Mouse (Mus musculus) hindbrain, postnatal 0 days (tissue): Measurements from ENCODE around the gene Ccin. TPM values are rescaled to one million over a fixed set of nuclear protein-coding genes. Genes with fewer than 3 reads are reported as not detected.

Source experiments
- ATAC-seq: fragments of 200-750 bp; cut with Nextera tagmentation; 2 replicates; pipeline ENCODE4 v1.8.0; 2017; ENCODE audit warnings: mild to moderate bottlenecking, moderate TSS enrichment, moderate library complexity
- DNase-seq: peaks from one replicate; pipeline ENCODE4 v3.0.0-alpha.2; 2015; ENCODE audit warnings: low spot score
- H3K27ac ChIP-seq: fragments of 300-500 bp; sonication (generic); 2 replicates; pipeline ENCODE4 v1.5.1; 2014; ENCODE audit warnings: mild to moderate bottlenecking
- H3K27me3 ChIP-seq: fragments of 300-500 bp; sonication (generic); 2 replicates; pipeline ENCODE4 v1.6.1; 2014; ENCODE audit warnings: low read length, mixed read lengths; ENCODE audit not compliant: insufficient read depth
- H3K36me3 ChIP-seq: fragments of 300-500 bp; sonication (generic); 2 replicates; pipeline ENCODE4 v1.6.1; 2014; ENCODE audit warnings: low read length, mixed read lengths; ENCODE audit not compliant: insufficient read depth
- H3K4me1 ChIP-seq: fragments of 300-500 bp; sonication (generic); 2 replicates; pipeline ENCODE4 v1.6.1; 2014; ENCODE audit warnings: antibody characterized with exemption, low read length, mixed read lengths; ENCODE audit not compliant: insufficient read depth
- H3K4me2 ChIP-seq: fragments of 300-500 bp; sonication (generic); 2 replicates; pipeline ENCODE4 v1.6.1; 2014; ENCODE audit warnings: low read depth, mild to moderate bottlenecking, low read length, moderate library complexity, mixed read lengths
- H3K4me3 ChIP-seq: fragments of 300-500 bp; sonication (generic); 2 replicates; pipeline ENCODE4 v1.5.1; 2014; ENCODE audit warnings: low read length
- H3K9ac ChIP-seq: fragments of 300-500 bp; sonication (generic); replicated peaks from 2 replicates; pipeline ENCODE4 v1.6.1; 2014; ENCODE audit warnings: mild to moderate bottlenecking, low read length, moderate library complexity, mixed read lengths
- H3K9me3 ChIP-seq: fragments of 300-500 bp; sonication (generic); 2 replicates; pipeline ENCODE4 v1.6.1; 2016; ENCODE audit warnings: low read length, mixed read lengths
- CTCF ChIP-seq: IDR thresholded peaks from 2 replicates; pipeline ENCODE4 v1.5.1; 2016; ENCODE audit warnings: antibody characterized with exemption, control low read depth, low read depth
- WGBS: fragments of 180-500 bp; shearing (Covaris S2); extraction: QIAGEN DNeasy Blood & Tissue Kit; methylation state at CpG from one replicate; pipeline ENCODE4 v1.1.7; 2014; 5-methylcytosine and 5-hydroxymethylcytosine counted together
- polyA plus RNA-seq: library from polyadenylated mRNA; unstranded; fragments of >200 nt; fragmentation: Nextera tagmentation; extraction: Ambion mirVana; gene quantifications from 2 replicates; pipeline ENCODE4 v1.2.1, GENCODE M21; 2015
- total RNA-seq: library from RNA; depleted of rRNA; stranded (reverse); fragments of >200 nt; gene quantifications from 2 replicates; pipeline ENCODE4 v1.2.3, GENCODE M21; 2014; rRNA removed

Gene Ccin
- total RNA-seq (0.29 TPM in 1 of 2 replicates, not detected in the other), polyA plus RNA-seq (not detected in 2 replicates)

DNA sequence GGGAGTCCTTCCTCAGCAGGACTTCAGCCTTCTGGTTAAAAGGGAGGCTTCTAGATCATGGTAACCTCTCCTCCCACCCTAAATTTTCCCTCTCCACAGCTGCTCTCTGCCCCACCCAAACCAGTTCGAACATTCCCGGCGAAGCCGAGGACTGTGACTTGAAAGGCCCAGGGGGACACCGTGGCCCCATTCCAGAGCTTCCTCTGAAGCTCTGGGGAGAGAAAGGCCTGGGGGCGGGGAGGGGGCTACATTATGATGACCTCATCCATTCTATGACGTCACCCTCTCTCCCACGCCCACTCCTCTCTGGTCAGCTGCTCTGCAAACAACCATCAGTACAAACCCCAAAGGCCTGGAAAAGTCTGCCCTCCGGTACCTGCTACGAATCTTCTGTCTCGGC lies at the start of gene Ccin:
Ccin (plus strand) TSS at position 303 of the 400 bp plus-strand sequence.
- 81% methylated on average over 11 of the region's 11 CpGs for WGBS
- ATAC-seq = no peak
- peak within 1 kb of the TSS; percentile 34; the same call in 1 of the 2 replicates for H3K9ac ChIP-seq

GRCm38 (mm10) chr4:43936186-43936585 lies 47.1 kb upstream of the Ccin start:
- Histone ChIP-seq H3K4me3 (no peak overlapping the region), H3K27me3 (no peaks in the 10 kb centered on the region), H3K9ac (no peak overlapping the region), H3K9me3 (no peaks in the 10 kb centered on the region), H3K27ac (no peak overlapping the region), H3K4me1 (no peaks in the 10 kb centered on the region), H3K36me3 (peaks cover 28% of the 10 kb centered on the region), H3K4me2 (no peak overlapping the region)
- DNase-seq (no peak), ATAC-seq (no peak)
- WGBS = 93% methylated on average over 4 of the region's 4 CpGs
- no peak for TF ChIP-seq CTCF

More for the DNA sequence above, at the start of gene Ccin:
- TF ChIP-seq CTCF = no peak
- no peaks in the 10 kb centered on the region for H3K27me3 ChIP-seq
- H3K36me3 ChIP-seq = no peaks in the 10 kb centered on the region
- H3K9me3 ChIP-seq = no peaks in the 10 kb centered on the region
- H3K4me2 ChIP-seq = peak within 1 kb of the TSS; percentile 62
- DNase-seq = no peak
- H3K4me3 ChIP-seq = peak within 1 kb of the TSS; percentile 32
- H3K27ac ChIP-seq = no peak within 1 kb of the TSS
- no peaks in the 10 kb centered on the region for H3K4me1 ChIP-seq

GRCm38 (mm10) chr4:43936749-43937674 lies 46.3 kb upstream of the Ccin start:
- Histone ChIP-seq H3K9ac (no peak overlapping the region), H3K27ac (no peak overlapping the region), H3K9me3 (no peaks in the 10 kb centered on the region), H3K4me2 (no peak overlapping the region), H3K4me1 (no peaks in the 10 kb centered on the region), H3K4me3 (no peak overlapping the region), H3K27me3 (no peaks in the 10 kb centered on the region), H3K36me3 (peaks cover 27% of the 10 kb centered on the region)
- WGBS = 80% methylated on average over 14 of the region's 14 CpGs
- ATAC-seq (no peak), DNase-seq (no peak)
- no peak for TF ChIP-seq CTCF

- peaks cover 32% of the 10 kb centered on the region for H3K36me3 ChIP-seq
- no peaks in the 10 kb centered on the region for H3K27me3 ChIP-seq
- no peak for TF ChIP-seq CTCF
- ATAC-seq = no peak
- DNase-seq = no peak
- H3K9me3 ChIP-seq = no peaks in the 10 kb centered on the region
- H3K4me3 ChIP-seq = no peak overlapping the region
- 92% methylated on average over 5 of the region's 5 CpGs for WGBS
- no peaks in the 10 kb centered on the region for H3K4me1 ChIP-seq
- H3K27ac ChIP-seq = no peak overlapping the region
- no peak overlapping the region for H3K9ac ChIP-seq
- H3K4me2 ChIP-seq = no peak overlapping the region
Observed at GRCm38 (mm10) chr4:43941315-43941714, 42.0 kb upstream of the Ccin start.

DNA sequence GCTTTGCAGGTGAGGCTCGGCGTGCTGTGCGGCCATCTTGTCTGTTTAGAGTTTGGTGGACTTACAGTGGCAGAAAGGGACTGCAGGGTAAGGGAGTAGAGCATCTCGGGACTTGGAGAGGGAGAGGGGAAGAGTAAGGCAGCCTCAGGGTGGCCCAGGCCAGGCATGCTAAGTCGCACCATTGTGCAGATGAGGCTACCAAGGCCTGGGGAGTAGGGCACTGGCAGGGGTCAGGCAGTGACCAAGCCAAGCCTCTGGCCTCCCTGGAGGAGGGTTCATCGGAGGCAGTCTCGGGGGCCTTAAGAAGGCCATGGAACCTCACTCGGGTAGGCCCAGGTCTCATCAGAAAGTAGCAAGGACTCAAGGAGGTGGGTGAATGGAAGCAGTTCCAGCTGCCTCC lies 40.9 kb upstream of the Ccin start:
- no peak for ATAC-seq
- no peak for TF ChIP-seq CTCF
- H3K27me3 ChIP-seq = no peaks in the 10 kb centered on the region
- no peak overlapping the region for H3K4me2 ChIP-seq
- H3K9me3 ChIP-seq = no peaks in the 10 kb centered on the region
- H3K27ac ChIP-seq = no peak overlapping the region
- H3K4me1 ChIP-seq = no peaks in the 10 kb centered on the region
- 94% methylated on average over 8 of the region's 8 CpGs for WGBS
- no peak overlapping the region for H3K9ac ChIP-seq
- peaks cover 30% of the 10 kb centered on the region for H3K36me3 ChIP-seq
- DNase-seq = no peak
- no peak overlapping the region for H3K4me3 ChIP-seq

DNA sequence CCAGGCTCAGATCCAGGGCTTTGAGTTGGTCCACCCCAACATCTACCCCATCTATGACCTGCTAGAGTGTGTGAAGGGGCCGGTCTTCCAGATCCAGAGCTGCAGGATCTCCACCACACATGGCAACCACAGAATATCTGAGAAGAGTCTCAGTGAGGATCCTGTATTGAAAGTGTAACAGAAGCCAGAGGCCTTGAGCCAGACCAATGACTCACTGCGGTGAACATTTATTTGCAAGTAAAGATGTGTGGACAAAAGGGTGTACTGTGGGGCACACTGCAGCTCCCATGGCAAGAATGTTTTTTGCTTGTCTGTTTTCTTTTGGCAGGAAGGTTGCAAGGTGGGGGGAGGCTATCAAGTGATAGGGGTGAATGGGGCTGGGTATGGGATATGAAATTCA lies 35.7 kb upstream of the Ccin start:
- H3K4me3 ChIP-seq = no peak overlapping the region
- H3K27ac ChIP-seq = no peak overlapping the region
- no peak for ATAC-seq
- no peaks in the 10 kb centered on the region for H3K27me3 ChIP-seq
- TF ChIP-seq CTCF = no peak
- no peak for DNase-seq
- no peaks in the 10 kb centered on the region for H3K4me1 ChIP-seq
- 94% methylated on average over 2 of the region's 2 CpGs for WGBS
- H3K9ac ChIP-seq = no peak overlapping the region
- no peaks in the 10 kb centered on the region for H3K9me3 ChIP-seq
- H3K4me2 ChIP-seq = no peak overlapping the region
- peaks cover 8% of the 10 kb centered on the region for H3K36me3 ChIP-seq
